Mouse (Mus musculus) cerebral cortex, adult 2 months (tissue): Measurements from ENCODE around the gene Ppp2r3a.

Experiments
- WGBS: fragments of 180-500 bp; shearing (Covaris S2); methylation state at CpG from one replicate; pipeline ENCODE4 v1.1.7; 2018; 5-methylcytosine and 5-hydroxymethylcytosine counted together

The Ppp2r3a gene

GRCm38 (mm10) chr9:101073987-101074331 is 177.6 kb downstream of the Ppp2r3a start, which contains the start of gene Msl2:
Gene Msl2, plus strand, starts transcription at chr9:101074101.
- WGBS = 2% methylated on average over 35 of the region's 43 CpGs

DNA sequence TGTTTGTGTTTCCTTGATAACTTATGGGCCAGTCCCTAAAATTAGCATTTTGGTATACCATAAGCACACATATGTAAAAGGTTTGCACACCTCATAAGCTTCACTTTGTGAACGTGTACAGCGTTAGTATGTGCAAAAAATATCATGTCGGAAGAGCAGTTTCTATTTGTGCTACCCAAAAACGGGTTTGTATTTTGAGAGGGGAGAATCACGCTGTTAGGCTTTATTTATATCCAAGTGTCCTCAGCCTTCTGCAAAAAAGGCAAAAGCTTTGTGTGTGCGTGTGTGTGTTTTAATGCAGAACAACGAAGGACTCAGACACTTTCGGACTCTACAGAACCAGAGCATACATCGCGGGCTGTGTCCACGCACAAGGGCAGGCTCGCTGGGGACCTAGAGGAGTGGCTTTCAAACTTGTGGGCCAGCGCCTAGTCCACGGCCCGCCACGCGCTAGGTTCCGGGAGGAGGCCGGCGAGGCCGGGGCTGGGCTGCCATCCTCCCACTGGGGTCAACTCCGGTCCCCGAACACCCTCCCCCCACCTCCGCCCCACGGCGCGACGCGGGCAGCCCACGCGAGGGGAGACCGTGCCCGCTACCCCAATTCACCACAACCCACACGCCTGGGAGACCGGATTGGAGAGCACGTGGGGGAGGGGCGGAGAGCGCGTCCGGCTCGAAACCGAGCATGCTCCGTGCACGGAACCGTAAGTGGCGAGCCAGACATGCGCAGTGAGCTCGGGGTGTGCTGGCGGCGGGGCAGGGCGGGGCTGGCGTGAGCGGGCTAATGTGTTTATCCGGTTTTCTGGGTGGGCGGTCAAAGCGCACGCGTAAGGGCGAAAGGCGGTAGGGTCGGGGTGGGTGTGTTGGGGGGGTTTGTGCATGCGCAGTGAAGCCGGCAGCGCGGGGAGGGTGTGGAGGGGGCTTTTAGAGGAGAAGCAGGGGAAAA is 178.3 kb downstream of the Ppp2r3a start:
- 1% methylated on average over 65 of the region's 65 CpGs for WGBS

- WGBS = 28% methylated on average over 5 of the region's 5 CpGs
These were observed 179.1 kb downstream of the Ppp2r3a start for GRCm38 (mm10) chr9:101072506-101072905.

DNA sequence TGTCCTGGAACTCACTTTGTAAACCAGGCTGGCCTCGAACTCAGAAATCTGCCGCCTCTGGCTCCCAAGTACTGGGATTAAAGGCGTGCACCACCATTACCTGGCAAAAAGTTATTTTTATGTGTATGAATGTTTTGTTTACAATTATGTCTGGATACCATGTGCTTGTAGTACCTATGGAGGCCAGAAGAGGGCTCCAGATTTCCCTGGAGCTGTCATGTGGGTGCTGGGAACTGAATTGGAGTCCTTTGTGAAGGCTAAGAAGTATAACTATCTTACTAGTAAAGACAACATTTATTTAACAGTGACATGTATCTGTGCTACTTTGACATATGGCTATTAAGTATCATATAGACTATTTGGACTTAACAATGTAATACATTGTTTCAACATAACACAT is 181.8 kb downstream of the Ppp2r3a start:
- 100% methylated on average over 3 of the region's 3 CpGs for WGBS

GRCm38 (mm10) chr9:101065076-101065602 is 186.5 kb downstream of the Ppp2r3a start:
- WGBS = 40% methylated on average over 3 of the region's 3 CpGs

DNA sequence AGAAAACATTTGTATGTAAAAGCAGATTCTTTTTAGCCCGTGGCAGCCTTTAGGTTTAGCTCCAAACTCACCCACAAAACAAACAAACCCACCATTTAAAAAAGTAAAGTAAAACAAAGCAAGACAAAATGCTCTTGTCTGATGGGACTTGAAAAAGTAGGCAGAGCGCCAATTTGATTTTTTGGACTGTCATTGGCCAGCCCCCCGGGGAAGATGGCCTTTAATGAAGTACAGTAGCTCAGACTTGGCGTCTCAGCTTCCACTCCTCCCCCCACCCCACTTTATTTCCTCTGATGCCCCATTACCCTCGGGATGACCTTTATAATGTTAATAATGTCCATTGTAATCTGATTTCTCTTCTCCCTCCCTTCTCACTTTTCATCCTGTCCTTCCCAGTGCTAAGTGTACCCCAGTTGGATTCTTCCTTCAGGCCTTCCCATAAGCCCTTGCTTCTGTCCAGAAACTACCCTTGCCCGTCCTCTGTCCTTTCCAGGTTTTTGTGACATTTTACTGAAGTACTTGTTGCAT is 189.3 kb downstream of the Ppp2r3a start:
- 71% methylated on average over 6 of the region's 6 CpGs for WGBS

DNA sequence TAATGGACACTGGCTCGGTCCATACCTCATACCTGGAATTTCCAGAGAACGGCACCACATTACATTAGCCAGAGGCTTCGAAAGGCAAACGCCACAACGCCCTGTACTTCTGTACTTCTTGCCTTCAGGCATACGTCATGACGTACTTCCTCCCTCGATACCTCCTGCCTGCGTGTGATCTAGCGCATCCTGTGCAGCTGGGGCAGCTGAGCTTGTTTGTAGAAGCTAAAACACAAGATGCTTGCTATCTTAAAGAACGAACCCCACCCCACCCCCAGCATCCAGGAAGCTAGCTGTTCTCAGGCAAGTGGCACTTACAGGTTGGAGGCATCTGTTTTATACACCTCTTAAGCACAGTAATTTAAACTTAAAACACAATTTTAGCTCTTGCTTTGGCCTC is 190.6 kb downstream of the Ppp2r3a start:
- 77% methylated on average over 11 of the region's 11 CpGs for WGBS

GRCm38 (mm10) chr9:101057156-101057555 is 194.4 kb downstream of the Ppp2r3a start:
- WGBS = 96% methylated on average over 4 of the region's 4 CpGs
